Mouse (Mus musculus) hindbrain, embryonic 14.5 days (tissue): ENCODE measurements at regions not wholly inside any gene's neighbourhood (a gene's known extent, or its start where the extent isn't known, plus 50 kb on each side); places are given as distances from the start of the nearest gene placed in this dataset.

Source experiments
- ATAC-seq: fragments of 200-750 bp; cut with Nextera tagmentation; 2 replicates; pipeline ENCODE4 v1.8.0; 2017; ENCODE audit warnings: moderate number of reproducible peaks, mild to moderate bottlenecking, moderate TSS enrichment, moderate library complexity; ENCODE audit not compliant: low FRiP score
- DNase-seq: peaks from one replicate; pipeline ENCODE4 v3.0.0-alpha.2; 2015; ENCODE audit warnings: low spot score
- H3K27ac ChIP-seq: fragments of 300-500 bp; sonication (generic); 2 replicates; pipeline ENCODE4 v1.5.1; 2014; ENCODE audit warnings: mild to moderate bottlenecking, moderate library complexity
- H3K27me3 ChIP-seq: fragments of 300-500 bp; sonication (generic); 2 replicates; pipeline ENCODE4 v1.6.1; 2014; ENCODE audit warnings: mild to moderate bottlenecking, low read length, mixed read lengths; ENCODE audit not compliant: control insufficient read depth, insufficient read depth
- H3K36me3 ChIP-seq: fragments of 300-500 bp; sonication (generic); replicated peaks from 2 replicates; pipeline ENCODE4 v1.6.1; 2014; ENCODE audit not compliant: control insufficient read depth, insufficient read depth
- H3K4me1 ChIP-seq: fragments of 300-500 bp; sonication (generic); replicated peaks from 2 replicates; pipeline ENCODE4 v1.6.1; 2014; ENCODE audit warnings: antibody characterized with exemption, low read length, mixed read lengths; ENCODE audit not compliant: control insufficient read depth, insufficient read depth
- H3K4me2 ChIP-seq: fragments of 300-500 bp; sonication (generic); replicated peaks from 2 replicates; pipeline ENCODE4 v1.6.1; 2014; ENCODE audit warnings: mild to moderate bottlenecking, moderate library complexity
- H3K4me3 ChIP-seq: fragments of 300-500 bp; sonication (generic); replicated peaks from 2 replicates; pipeline ENCODE4 v1.5.1; 2014; ENCODE audit warnings: mild to moderate bottlenecking, low read length
- H3K9ac ChIP-seq: fragments of 300-500 bp; sonication (generic); 2 replicates; pipeline ENCODE4 v1.6.1; 2014
- H3K9me3 ChIP-seq: fragments of 300-500 bp; sonication (generic); 2 replicates; pipeline ENCODE4 v1.6.1; 2016; ENCODE audit warnings: low read length; ENCODE audit not compliant: control insufficient read depth
- WGBS: fragments of 180-500 bp; shearing (Covaris S2); extraction: QIAGEN DNeasy Blood & Tissue Kit; methylation state at CpG from one replicate; pipeline ENCODE4 v1.1.7; 2014; 5-methylcytosine and 5-hydroxymethylcytosine counted together

DNA sequence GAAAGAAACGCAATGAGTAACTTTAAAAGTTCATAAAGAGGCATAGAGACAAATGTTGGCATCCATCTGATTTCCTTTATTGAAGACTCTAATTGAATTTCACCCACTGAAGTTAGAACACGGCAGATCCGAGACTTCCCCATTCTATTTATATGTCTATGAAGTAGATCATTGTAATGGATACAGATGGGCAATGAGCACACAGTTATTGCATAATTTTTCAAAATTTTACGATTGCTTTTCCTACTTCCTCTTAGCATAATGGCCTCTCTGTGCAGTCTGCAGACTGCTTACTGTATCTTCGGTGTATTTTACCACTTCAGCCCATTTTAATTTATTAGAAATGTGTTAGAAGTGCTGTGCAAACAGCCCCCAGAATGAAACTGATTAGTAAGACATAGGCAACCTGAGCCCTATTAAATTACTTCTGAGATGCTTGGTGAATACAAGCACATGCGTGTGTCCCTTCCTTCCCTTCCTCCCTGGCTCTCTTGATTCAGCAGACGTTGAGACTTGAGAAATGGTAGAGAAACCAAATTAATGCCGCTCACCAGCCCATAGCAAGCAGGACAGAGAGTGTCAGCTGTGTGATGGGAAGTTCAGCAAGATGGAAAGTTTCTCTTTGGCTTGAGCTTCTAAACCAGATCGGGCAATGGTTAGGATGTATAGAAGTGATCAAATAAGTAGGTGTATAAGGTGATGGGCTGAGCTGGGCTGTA is 247.9 kb upstream of the Far2 start:
- no peak overlapping the region for H3K4me2 ChIP-seq
- H3K27me3 ChIP-seq = no peaks in the 10 kb centered on the region
- no peak overlapping the region for H3K4me3 ChIP-seq
- DNase-seq (no peak), ATAC-seq (no peak)
- H3K4me1 ChIP-seq = no peaks in the 10 kb centered on the region
- WGBS = 82% methylated on average over 9 of the region's 9 CpGs
- H3K9me3 ChIP-seq = no peaks in the 10 kb centered on the region
- no peak overlapping the region for H3K9ac ChIP-seq
- no peaks in the 10 kb centered on the region for H3K36me3 ChIP-seq
- no peak overlapping the region for H3K27ac ChIP-seq

- no peaks in the 10 kb centered on the region for H3K4me1 ChIP-seq
- no peaks in the 10 kb centered on the region for H3K9me3 ChIP-seq
- no peak overlapping the region for H3K9ac ChIP-seq
- H3K36me3 ChIP-seq = no peaks in the 10 kb centered on the region
- H3K27ac ChIP-seq = no peak overlapping the region
- H3K27me3 ChIP-seq = no peaks in the 10 kb centered on the region
- DNase-seq (no peak), ATAC-seq (no peak)
- no peak overlapping the region for H3K4me3 ChIP-seq
- 91% methylated on average over 6 of the region's 6 CpGs for WGBS
- H3K4me2 ChIP-seq = no peak overlapping the region
These were observed 247.2 kb upstream of the Far2 start for GRCm38 (mm10) chr6:147799861-147800260.

GRCm38 (mm10) chr6:147800846-147801245 is 246.2 kb upstream of the Far2 start:
- ATAC-seq (no peak), DNase-seq (no peak)
- no peaks in the 10 kb centered on the region for H3K27me3 ChIP-seq
- no peaks in the 10 kb centered on the region for H3K4me1 ChIP-seq
- H3K36me3 ChIP-seq = no peaks in the 10 kb centered on the region
- H3K4me3 ChIP-seq = no peak overlapping the region
- H3K4me2 ChIP-seq = no peak overlapping the region
- H3K9me3 ChIP-seq = no peaks in the 10 kb centered on the region
- no peak overlapping the region for H3K27ac ChIP-seq
- WGBS = 96% methylated on average over 5 of the region's 5 CpGs
- H3K9ac ChIP-seq = no peak overlapping the region

DNA sequence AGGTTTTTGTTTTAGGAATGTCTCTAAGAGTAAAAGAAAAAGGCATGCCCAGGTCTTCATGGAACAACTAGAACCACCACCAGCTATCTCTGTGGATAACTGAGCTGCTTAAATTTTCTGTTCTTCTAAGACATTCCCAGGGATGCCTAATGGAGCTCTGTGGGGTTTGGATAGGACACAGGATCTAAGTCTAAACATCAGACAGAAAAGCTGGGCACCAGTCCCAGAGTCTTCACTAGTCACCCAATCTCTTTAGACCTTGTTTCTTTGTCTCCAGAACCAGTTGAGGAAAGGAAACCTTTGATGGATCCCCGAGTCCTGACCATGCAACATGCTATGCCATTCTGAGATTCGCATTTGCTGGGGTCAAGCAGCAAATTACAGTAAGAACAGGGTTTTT is 243.2 kb upstream of the Far2 start:
- Histone ChIP-seq H3K4me2 (no peak overlapping the region), H3K4me1 (no peaks in the 10 kb centered on the region), H3K9me3 (no peaks in the 10 kb centered on the region), H3K36me3 (no peaks in the 10 kb centered on the region), H3K4me3 (no peak overlapping the region), H3K9ac (no peak overlapping the region), H3K27me3 (no peaks in the 10 kb centered on the region), H3K27ac (no peak overlapping the region)
- DNase-seq = no peak
- WGBS = 84% methylated on average over 2 of the region's 2 CpGs
- ATAC-seq = no peak

DNA sequence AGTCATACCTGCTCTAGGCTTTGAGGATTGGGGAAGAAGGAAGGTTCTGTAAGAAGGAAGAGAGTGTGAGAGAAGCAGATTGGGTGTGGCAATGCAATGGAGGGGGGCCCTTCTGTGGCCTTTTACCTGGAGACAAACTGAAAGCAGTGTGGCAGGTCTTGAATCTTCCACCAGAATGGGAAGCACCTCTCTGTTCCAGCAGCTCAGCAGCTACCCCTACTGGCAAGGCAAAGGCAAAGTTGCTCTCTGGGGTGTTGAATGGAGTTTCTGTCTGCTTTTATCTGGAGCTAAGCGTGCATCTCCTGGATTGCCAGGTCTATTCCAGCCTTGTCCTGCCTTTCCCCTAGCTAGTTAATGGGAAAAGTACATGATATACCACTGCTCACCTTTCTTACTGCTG is 236.3 kb upstream of the Far2 start:
- Histone ChIP-seq H3K9ac (no peak overlapping the region), H3K4me3 (no peak overlapping the region), H3K27me3 (no peaks in the 10 kb centered on the region), H3K27ac (no peak overlapping the region), H3K4me2 (no peak overlapping the region), H3K36me3 (no peaks in the 10 kb centered on the region), H3K4me1 (no peaks in the 10 kb centered on the region), H3K9me3 (no peaks in the 10 kb centered on the region)
- 37% methylated on average over 1 of the region's 1 CpGs for WGBS
- DNase-seq (peak; percentile 52), ATAC-seq (no peak)

DNA sequence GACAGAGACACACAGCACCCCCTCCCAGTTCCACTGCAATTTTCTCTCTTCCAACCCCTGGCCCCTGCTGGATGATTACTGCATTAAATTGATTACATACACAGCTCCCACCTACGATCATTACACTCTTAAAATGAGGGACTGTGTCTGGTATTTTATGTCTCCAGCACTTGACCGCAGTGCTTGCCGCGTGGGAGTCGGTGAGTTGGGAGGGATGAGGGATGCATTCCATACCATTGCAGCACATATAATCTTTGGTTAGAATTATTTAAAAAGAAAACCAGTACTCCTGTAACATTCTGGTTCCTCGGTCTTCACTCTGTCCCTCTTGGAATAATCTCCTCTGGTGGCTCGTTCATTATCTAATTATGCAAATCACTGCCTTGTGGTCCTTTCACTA is 230.2 kb upstream of the Far2 start:
- no peaks in the 10 kb centered on the region for H3K4me1 ChIP-seq
- no peak overlapping the region for H3K9ac ChIP-seq
- H3K4me2 ChIP-seq = no peak overlapping the region
- WGBS = 60% methylated on average over 7 of the region's 7 CpGs
- H3K9me3 ChIP-seq = no peaks in the 10 kb centered on the region
- H3K27ac ChIP-seq = no peak overlapping the region
- DNase-seq (no peak), ATAC-seq (0 out of 2 replicates have a peak, but pooled peaks have one; percentile 37)
- no peak overlapping the region for H3K4me3 ChIP-seq
- no peaks in the 10 kb centered on the region for H3K36me3 ChIP-seq
- no peaks in the 10 kb centered on the region for H3K27me3 ChIP-seq

DNA sequence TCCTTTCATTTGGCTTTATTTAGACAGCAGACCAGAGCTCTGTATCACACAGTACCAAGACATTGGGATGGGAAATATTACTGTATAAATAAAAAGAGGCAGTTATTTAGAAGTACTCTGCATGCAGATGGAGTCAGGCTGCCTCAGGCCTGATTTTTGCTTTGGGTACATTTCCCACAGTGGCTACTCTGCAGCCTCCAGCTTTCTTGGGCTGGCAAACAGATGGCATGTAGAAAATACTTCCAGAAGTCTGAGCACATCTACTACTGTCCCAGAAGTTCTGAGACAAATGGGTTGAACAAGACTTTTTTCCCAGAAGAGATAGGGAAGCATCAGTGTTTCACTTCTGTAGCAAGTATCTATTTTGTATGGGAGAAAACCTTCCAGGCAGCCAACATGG is 229.8 kb upstream of the Far2 start:
- no peak overlapping the region for H3K4me2 ChIP-seq
- H3K4me1 ChIP-seq = no peaks in the 10 kb centered on the region
- no peak overlapping the region for H3K4me3 ChIP-seq
- H3K27ac ChIP-seq = no peak overlapping the region
- ATAC-seq (no peak), DNase-seq (no peak)
- H3K9me3 ChIP-seq = no peaks in the 10 kb centered on the region
- H3K9ac ChIP-seq = no peak overlapping the region
- H3K27me3 ChIP-seq = no peaks in the 10 kb centered on the region
- no peaks in the 10 kb centered on the region for H3K36me3 ChIP-seq

- no peak for ATAC-seq
- WGBS = 52% methylated on average over 4 of the region's 4 CpGs
These were observed 224.8 kb upstream of the Far2 start for GRCm38 (mm10) chr6:147822215-147822614.

DNA sequence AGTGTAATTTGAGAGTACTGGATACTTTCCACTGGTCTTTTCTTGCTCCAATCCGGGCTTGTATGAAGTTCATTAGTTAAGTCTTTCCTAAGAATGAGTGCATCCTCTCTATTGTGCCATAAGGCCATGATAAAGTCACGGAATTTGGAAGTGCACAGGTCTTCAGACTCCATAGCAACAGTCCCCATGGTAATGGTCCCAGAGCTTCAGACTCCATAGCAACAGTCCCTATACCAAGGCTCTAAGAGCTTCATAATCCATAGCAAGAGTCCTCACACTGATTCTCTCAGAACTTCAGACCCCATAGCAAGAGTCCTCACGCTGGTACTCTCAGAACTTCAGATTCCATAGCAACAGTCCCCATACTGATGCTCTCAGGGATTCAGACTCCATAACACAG is 214.5 kb upstream of the Far2 start:
- Histone ChIP-seq H3K9me3 (no peaks in the 10 kb centered on the region), H3K9ac (no peak overlapping the region), H3K4me1 (no peaks in the 10 kb centered on the region), H3K36me3 (no peaks in the 10 kb centered on the region), H3K27ac (no peak overlapping the region), H3K4me2 (no peak overlapping the region), H3K27me3 (no peaks in the 10 kb centered on the region), H3K4me3 (no peak overlapping the region)
- ATAC-seq (no peak), DNase-seq (no peak)
- 68% methylated on average over 3 of the region's 3 CpGs for WGBS

More at GRCm38 (mm10) chr6:147822215-147822614, 224.8 kb upstream of the Far2 start:
- H3K36me3 ChIP-seq = no peaks in the 10 kb centered on the region
- H3K4me2 ChIP-seq = no peak overlapping the region
- no peak overlapping the region for H3K9ac ChIP-seq
- H3K27ac ChIP-seq = no peak overlapping the region
- no peak overlapping the region for H3K4me3 ChIP-seq
- H3K9me3 ChIP-seq = no peaks in the 10 kb centered on the region
- no peaks in the 10 kb centered on the region for H3K27me3 ChIP-seq
- H3K4me1 ChIP-seq = no peaks in the 10 kb centered on the region
- no peak for DNase-seq

DNA sequence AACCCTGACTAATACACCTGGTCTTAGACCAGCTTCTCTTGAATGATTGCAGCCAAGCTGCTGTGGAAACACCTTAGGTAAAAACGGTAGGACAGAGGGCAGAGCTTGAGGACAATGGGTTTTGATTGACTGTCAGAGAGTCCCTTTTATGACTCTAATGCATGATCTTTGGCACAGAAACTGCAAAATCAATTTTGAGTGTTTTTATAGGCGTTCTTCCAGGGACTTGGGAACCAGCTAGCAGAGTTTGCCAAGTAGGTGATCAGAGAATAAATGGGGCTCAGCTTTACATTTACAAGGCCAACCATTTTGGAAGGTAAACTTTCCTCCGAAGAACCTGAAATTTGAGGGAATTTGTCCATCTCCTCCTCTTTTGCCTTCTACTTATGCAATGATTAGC is 213.6 kb upstream of the Far2 start:
- H3K4me2 ChIP-seq = no peak overlapping the region
- H3K27me3 ChIP-seq = no peaks in the 10 kb centered on the region
- H3K4me3 ChIP-seq = no peak overlapping the region
- no peaks in the 10 kb centered on the region for H3K9me3 ChIP-seq
- DNase-seq = no peak
- no peak overlapping the region for H3K9ac ChIP-seq
- H3K36me3 ChIP-seq = no peaks in the 10 kb centered on the region
- H3K4me1 ChIP-seq = no peaks in the 10 kb centered on the region
- WGBS = 83% methylated on average over 3 of the region's 3 CpGs
- ATAC-seq = no peak
- H3K27ac ChIP-seq = no peak overlapping the region
